Mouse (Mus musculus): ENCODE measurements at regions not wholly inside any gene's neighbourhood (a gene's known extent, or its start where the extent isn't known, plus 50 kb on each side); places are given as distances from the start of the nearest gene placed in this dataset.
"Not testable (repeated sequence)": the region's sequence is repeated elsewhere in the genome, so short reads cannot be mapped to it uniquely, and the experiment has no call there.

GRCm38 (mm10) chr12:114909799-114910198, 1137.7 kb upstream of the Zfp386 start:
- not testable (repeated sequence) for DNase-seq (ENCODE audit: low spot score in 2 of 2)

- DNase-seq (ENCODE audit: low spot score in 2 of 2), result not testable (repeated sequence)
Observed at GRCm38 (mm10) chr12:114914406-114914805, 1133.1 kb upstream of the Zfp386 start.

- DNase-seq (ENCODE audit: low spot score in 2 of 2), result no peak
Observed at GRCm38 (mm10) chr12:114927691-114928090, 1119.8 kb upstream of the Zfp386 start.

GRCm38 (mm10) chr12:114932158-114932557, 1115.4 kb upstream of the Zfp386 start:
- DNase-seq (ENCODE audit: low spot score in 2 of 2), result no peak

- no peak for DNase-seq (ENCODE audit: low spot score in 2 of 2)
Observed at GRCm38 (mm10) chr12:114932669-114933068, 1114.9 kb upstream of the Zfp386 start.

- not testable (repeated sequence) for DNase-seq (ENCODE audit: low spot score in 2 of 2)
Observed at GRCm38 (mm10) chr12:114936865-114937264, 1110.7 kb upstream of the Zfp386 start.

GRCm38 (mm10) chr12:114939576-114939975, 1107.9 kb upstream of the Zfp386 start:
- no peak for DNase-seq (ENCODE audit: low spot score in 2 of 2)

GRCm38 (mm10) chr12:114962105-114962504, 1085.4 kb upstream of the Zfp386 start:
- DNase-seq (ENCODE audit: low spot score in 2 of 2), result no peak

- not testable (repeated sequence) for DNase-seq (ENCODE audit: low spot score in 2 of 2)
Observed at GRCm38 (mm10) chr12:114964251-114964650, 1083.3 kb upstream of the Zfp386 start.

GRCm38 (mm10) chr12:114981476-114982136, 1065.9 kb upstream of the Zfp386 start:
- DNase-seq (ENCODE audit: low spot score in 2 of 2), result peak in 1 of 2 experiments; percentile 62

GRCm38 (mm10) chr12:114990916-114991315, 1056.6 kb upstream of the Zfp386 start:
- no peak for DNase-seq (ENCODE audit: low spot score in 2 of 2)

- peak in 1 of 2 experiments; percentile 18 for DNase-seq (ENCODE audit: low spot score in 2 of 2)
Observed at GRCm38 (mm10) chr12:114996817-114997216, 1050.7 kb upstream of the Zfp386 start.

- DNase-seq (ENCODE audit: low spot score in 2 of 2), result no peak
Observed at GRCm38 (mm10) chr12:115003118-115003517, 1044.4 kb upstream of the Zfp386 start.

GRCm38 (mm10) chr12:115008434-115008833, 1039.1 kb upstream of the Zfp386 start:
- DNase-seq (ENCODE audit: low spot score in 2 of 2), result peak in 1 of 2 experiments; percentile 38

GRCm38 (mm10) chr12:115012751-115013150, 1034.8 kb upstream of the Zfp386 start:
- DNase-seq (ENCODE audit: low spot score in 2 of 2), result no peak

GRCm38 (mm10) chr12:115023742-115024141, 1023.8 kb upstream of the Zfp386 start:
- DNase-seq (ENCODE audit: low spot score in 2 of 2), result no peak

GRCm38 (mm10) chr12:115034438-115035129, 1012.9 kb upstream of the Zfp386 start:
- DNase-seq (ENCODE audit: low spot score in 2 of 2), result no peak

- DNase-seq (ENCODE audit: low spot score in 2 of 2), result no peak
Observed at GRCm38 (mm10) chr12:115055080-115055479, 992.4 kb upstream of the Zfp386 start.

- DNase-seq (ENCODE audit: low spot score in 2 of 2), result not testable (repeated sequence)
Observed at GRCm38 (mm10) chr12:115059954-115060353, 987.6 kb upstream of the Zfp386 start.

GRCm38 (mm10) chr12:115067251-115067650, 980.3 kb upstream of the Zfp386 start:
- DNase-seq (ENCODE audit: low spot score in 2 of 2), result no peak

- peak in 1 of 2 experiments; percentile 14 for DNase-seq (ENCODE audit: low spot score in 2 of 2)
Observed at GRCm38 (mm10) chr12:115091460-115091859, 956.1 kb upstream of the Zfp386 start.

- DNase-seq (ENCODE audit: low spot score in 2 of 2), result no peak
Observed at GRCm38 (mm10) chr12:115109742-115110141, 937.8 kb upstream of the Zfp386 start.

All from spleen, postnatal 10 days (tissue).